Mouse (Mus musculus) kidney, adult 2 months (tissue): ENCODE data around the gene Rcor3.

Experiments
- CTCF ChIP-seq: fragments of 200-500 bp; conservative IDR thresholded peaks from 2 replicates; pipeline ENCODE4 v1.5.1; 2011; ENCODE audit warnings: low read depth, mild to moderate bottlenecking, control low read depth, low read length, moderate library complexity, mixed read lengths; ENCODE audit not compliant: insufficient read depth, insufficient read length
- POLR2A ChIP-seq: fragments of 200-500 bp; IDR thresholded peaks from one replicate; pipeline ENCODE4 v1.6.1; 2011; ENCODE audit warnings: low read depth, low read length, control low read depth

DNA sequence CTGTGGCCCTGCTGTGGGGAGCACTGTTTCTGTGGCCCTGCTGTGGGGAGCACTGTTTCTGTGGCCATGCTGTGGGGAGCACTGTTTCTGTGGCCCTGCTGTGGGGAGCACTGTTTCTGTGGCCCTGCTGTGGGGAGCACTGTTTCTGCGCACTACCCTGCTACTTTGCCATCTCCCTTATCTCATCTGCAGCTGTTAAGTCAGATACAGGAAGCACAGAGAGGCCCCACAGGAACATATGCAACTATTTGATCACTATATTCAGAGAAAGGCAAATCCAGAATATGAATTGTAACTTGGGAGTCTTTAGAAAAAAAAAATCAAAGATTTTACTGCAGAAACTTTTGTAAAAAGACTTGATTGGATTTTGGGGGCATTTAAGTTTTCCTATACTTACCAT is 22.5 kb downstream of the Rcor3 start:
- TF ChIP-seq POLR2A (no peak), CTCF (no peak)
